Mouse (Mus musculus) urinary bladder, postnatal 36 days (tissue): ENCODE measurements around the gene Gm6096.

Experiments used
- DNase-seq, 2 experiments: peaks; one replicate each; pipeline ENCODE4 v3.0.0; 2022; ENCODE audit warnings: low spot score in 2 of 2, mixed read lengths in 1 of 2

The Gm6096 gene

DNA sequence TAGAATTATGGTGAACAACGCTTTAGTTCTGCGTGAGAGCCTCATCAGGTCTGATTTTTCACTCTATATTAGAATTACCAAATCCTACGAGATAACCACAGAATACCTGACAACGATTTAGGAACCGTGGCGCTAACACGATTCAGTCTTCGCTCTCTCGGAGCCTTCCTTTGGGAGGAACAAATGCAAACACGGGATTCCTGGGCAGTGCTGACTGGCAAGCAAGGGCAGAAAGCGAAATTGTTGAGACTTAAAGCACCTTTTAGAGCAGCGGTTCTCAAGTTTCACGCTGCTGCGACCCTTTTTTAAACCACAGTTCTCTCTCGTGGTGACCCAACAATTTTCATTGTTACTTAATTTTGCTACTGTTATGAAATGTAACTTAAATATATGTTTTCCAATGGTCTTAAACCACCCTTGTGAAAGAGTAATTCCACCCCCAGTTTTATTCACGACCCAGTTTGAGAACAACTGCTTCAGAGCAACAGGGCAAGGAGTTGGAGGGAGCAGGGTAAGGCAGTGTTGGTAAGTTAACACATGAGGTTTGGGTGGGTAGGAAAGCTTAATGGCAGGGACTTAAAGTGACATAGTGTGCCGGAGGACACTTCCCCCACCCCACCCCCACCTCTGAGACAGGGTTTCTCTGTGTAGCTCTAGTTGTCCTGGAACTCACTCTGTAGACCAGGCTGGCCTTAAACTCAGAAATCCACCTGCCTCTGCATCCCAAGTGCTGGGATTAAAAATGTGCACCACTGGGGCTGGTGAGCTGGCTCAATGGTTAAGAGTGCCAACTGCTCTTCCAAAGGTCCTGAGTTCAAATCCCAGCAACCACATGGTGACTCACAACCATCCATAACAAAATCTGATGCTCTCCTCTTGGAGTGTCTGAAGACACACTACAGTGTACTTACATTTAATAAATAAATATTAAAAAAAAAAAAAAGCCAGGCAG lies 16.0 kb upstream of the Gm6096 start:
- no peak for DNase-seq

GRCm38 (mm10) chr7:34235602-34236001 lies 15.2 kb upstream of the Gm6096 start:
- no peak for DNase-seq

- no peak for DNase-seq
These were observed 12.8 kb upstream of the Gm6096 start for GRCm38 (mm10) chr7:34238086-34238485.

- DNase-seq, result no peak
These were observed 8.7 kb upstream of the Gm6096 start for GRCm38 (mm10) chr7:34242176-34242575.

DNA sequence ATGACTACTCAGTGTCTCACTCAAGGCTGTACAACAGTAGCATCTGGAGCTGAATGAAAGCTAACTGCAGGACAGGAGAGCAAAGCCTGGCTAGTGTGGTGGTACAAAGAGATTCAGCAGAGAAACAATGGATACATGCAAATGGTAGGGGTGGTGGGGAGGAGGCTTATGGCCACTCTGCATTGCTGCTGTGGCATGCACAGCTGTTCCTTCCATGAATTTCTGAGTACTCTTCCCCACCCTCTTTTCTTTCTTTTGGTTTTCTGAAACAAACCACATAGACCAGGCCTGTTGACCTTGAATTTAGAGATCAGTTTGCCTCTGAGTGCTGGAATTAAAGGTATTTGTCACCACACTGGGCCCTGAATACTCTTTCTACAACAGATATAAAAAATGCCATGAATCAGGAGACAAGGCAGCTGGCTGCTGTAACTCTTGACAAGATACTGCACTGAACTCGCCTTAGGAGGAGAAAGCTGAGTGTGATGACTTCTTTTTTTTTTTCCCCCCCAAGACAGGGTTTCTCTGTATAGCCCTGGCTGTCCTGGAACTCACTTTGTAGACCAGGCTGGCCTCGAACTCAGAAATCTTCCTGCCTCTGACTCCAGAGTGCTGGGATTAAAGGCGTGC lies 3.9 kb upstream of the Gm6096 start:
- no peak for DNase-seq

DNA sequence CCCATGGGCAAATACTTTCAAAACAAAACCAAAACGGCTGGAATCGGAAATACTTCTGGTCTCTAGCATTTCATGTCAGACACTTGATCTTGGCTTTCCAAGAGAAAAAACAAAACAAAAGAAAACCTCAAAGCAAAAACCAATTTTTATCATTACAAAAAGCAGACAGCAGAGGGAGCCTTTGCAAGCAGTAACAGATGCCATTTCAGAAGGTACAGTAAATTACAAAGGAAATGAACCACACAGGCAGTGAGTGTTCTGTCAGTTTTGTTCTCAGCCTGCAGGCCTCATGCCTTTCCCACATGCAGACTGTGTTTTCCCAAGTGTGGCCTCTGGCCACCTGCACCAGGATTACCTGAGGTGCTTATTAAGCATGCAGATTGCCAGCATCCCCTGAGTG lies 1.2 kb downstream of the Gm6096 start:
- DNase-seq, result no peak

GRCm38 (mm10) chr7:34255137-34255536 lies 4.3 kb downstream of the Gm6096 start:
- DNase-seq, result no peak

DNA sequence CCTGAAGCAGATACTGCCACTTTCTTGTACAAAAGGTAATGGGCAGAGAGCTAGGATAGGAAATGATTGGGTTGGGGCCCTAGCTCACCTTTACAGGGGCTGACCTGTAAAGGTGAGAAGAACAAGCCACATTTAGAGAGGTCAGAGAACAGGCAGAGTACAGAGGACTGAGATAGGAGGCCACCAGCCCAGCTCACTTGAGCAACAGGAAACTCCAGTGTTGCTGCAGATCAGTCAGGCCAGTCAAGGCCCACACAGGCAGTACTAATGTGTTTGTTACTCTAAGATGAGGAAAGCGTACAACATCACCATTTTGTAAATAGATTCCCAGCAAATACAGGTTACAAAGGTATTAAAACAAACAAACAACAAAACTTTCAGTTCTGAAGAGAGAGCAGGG lies 5.1 kb downstream of the Gm6096 start:
- DNase-seq, result no peak

- DNase-seq, result no peak
These were observed 6.4 kb downstream of the Gm6096 start for GRCm38 (mm10) chr7:34257279-34257678.

DNA sequence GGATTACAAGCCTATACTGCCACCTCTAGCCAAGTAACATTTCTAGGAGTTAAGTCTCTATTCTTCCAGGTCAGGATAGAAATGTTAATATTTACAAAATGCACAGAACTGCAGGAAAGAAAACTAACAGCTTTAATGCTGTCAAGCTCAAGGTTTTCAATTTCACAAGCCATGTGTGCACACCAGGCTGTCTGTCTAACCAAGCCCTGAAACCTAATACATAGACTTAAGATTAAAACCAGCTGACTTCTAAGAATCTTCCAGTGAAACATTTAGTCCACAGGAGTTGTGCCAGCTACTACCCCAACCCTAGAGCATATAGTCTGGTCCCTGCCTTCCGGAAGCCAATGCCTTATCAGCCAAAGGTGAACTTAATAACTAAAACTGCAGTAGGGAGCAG lies 7.6 kb downstream of the Gm6096 start:
- no peak for DNase-seq

- no peak for DNase-seq
These were observed 12.6 kb downstream of the Gm6096 start for GRCm38 (mm10) chr7:34263437-34263836.

GRCm38 (mm10) chr7:34265876-34266346 lies 15.1 kb downstream of the Gm6096 start:
- DNase-seq, result peak; percentile 56 to 64

- no peak for DNase-seq
These were observed 15.6 kb downstream of the Gm6096 start for GRCm38 (mm10) chr7:34266421-34266820.

GRCm38 (mm10) chr7:34268463-34268862 lies 17.6 kb downstream of the Gm6096 start:
- no peak for DNase-seq

DNA sequence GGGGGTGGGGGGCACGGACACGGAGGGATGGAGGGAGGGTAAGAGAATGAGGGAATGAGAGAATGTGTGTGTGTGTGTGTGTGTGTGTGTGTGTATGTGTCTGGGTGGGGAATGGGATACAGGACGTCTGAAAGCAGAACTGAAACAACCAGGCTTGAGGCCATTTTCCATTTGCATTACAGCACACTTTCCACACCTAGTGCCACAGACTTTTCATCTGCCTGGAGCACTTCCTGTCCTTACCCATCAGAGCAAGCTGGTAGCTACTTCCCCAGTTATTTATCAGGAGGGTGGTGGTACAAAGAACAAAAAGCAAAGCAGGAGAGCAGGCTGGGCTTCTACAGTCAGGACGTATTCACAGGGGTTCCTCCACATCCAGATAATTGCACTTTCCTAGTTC lies 21.6 kb downstream of the Gm6096 start:
- no peak for DNase-seq

- DNase-seq, result no peak
These were observed 25.2 kb downstream of the Gm6096 start for GRCm38 (mm10) chr7:34276066-34276465.

DNA sequence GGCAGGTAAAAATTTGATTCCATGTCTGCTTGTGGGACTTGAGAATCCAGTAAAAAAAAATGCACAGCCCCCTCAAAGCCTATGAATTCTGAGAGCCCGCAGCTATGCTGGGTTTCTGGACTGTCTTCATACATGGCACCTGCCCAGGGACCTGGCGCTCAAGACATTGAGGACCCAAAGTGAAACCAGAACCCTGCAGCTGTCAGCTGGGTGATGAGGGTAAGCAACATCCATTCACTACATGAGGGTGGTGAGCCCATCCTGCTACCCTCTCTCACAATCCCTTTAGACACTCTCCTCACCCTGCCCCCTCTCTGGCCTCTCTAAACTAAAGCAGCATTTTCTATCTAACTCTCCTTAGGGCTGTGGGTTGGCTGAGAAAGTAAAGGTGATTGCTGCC lies 26.8 kb downstream of the Gm6096 start:
- DNase-seq, result no peak

DNA sequence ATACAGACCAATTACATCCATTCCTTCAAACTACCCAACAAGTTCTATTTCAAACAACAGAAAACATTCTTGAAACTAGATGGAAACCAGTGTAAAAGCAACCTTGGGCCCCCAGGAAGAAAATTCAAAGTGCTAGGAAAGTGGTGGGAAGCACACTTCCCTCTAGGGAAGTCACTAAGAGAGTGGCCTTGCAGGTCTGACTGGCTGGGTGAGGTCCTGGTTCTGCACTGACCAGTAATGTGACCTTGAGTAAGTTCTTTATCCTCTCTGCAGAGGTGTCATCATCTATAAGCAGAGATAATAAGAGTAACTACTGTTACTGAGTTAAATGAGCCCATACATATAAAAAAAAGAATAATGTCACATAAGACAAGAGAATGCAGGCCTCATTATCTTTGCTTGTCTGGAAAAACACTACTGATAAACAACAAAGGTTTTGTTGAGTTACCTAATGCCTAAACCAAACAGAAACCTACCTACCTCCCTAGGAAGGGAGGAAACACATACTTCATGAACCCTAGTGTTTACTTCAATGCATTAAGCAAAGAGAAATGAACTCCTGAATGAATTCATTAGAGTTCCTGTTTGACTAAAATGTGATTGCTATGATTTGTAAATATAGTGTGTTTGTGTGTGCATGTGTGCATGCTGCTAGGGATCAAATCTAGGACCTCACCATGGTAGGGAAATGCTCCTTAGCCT lies 39.8 kb downstream of the Gm6096 start:
- DNase-seq, result no peak

DNA sequence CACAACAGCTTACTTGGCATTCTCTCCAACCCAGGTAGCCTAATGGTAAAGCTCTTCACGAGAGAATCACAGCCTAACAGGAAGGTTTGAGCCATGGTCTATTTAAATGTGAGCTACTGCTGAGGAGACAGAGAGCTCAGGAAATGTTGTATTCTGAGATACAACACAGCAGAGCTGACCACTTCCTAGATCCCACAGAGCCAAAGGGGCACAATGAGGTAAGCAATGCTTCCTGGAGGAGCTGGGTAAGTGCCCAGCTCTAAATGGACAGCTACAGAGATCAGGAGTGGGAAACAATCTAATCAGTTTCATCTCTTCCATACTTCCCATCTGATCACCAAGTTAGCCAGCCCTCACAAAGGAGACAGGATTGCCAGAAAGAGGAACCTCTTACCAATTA lies 40.4 kb downstream of the Gm6096 start:
- no peak for DNase-seq

DNA sequence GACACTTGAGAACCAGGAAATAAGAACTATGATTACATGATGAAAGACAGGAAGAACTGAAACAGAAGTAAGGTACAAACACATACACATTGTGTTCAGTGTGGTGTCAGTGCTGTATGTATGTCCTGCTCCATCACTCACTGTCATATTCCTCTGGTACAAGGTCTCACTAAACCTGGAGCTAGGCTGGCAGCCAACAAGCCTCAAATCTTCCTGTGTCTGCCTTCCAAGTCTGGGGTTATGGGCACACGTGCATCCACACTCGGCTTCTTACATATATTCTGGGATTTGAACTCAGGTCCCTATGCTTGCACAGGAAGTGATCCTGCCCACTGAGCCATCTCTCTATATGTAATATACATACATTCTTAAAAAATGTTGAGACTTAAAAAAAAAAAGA lies 41.8 kb downstream of the Gm6096 start:
- DNase-seq, result no peak

GRCm38 (mm10) chr7:34296124-34296523 lies 45.3 kb downstream of the Gm6096 start:
- DNase-seq, result no peak

DNA sequence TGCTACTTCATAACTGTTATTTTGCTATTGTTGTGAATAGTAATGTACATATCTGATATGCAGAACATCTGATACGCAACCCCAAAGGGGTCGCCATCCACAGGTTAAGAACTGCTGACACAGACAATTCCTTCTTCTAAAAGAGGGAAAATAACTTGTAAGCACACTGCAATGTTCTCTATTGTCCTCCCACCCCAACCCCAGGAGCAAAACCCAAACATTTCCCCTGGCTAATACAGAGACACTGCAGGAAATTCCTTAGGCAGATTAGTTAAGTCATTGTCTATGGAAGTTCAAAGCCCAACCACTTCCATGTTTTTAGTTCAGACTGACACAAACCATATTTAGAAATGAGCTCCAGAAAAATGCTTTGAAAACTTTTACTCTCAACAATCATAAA lies 48.0 kb downstream of the Gm6096 start:
- no peak for DNase-seq
